Mouse (Mus musculus) CD8-positive naive resting alpha-beta T cell, adult 2 months (primary cell): ENCODE measurements around the gene Gm14412.
"Not testable (repeated sequence)": the region's sequence is repeated elsewhere in the genome, so short reads cannot be mapped to it uniquely, and the experiment has no call there.

ENCODE experiments used
- DNase-seq, 2 experiments: peaks; one replicate each; pipeline ENCODE4 v3.0.0; 2022; ENCODE audit warnings: low read depth in 2 of 2, low spot score in 2 of 2

Gm14412 gene

DNA sequence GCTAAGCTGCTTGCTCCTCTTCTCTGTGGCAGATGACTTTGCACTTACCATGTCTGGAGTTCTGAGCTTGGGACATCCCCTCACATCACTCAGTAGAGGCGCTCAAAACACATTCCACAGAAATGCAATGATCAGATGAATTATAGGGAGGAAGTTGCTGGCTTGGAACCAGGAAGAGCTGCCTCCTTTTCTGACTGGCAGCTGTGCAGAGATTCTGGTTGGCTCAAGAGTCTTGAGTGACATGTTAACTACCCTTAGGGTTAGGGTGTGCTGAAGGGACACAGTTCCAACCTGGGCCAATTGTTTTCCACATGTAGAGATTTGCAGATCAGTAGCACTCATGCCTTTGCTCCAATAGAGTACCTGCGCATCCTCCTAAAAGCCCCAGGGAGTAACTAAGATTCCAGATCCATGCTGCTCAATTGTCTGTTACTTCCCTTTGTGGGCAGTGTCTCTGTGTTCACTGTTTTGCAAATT, at the start of gene Gm14412:
Gene Gm14412 (minus strand): TSS at position 51 of the 477 bp plus-strand sequence.
- not testable (repeated sequence) for DNase-seq

DNA sequence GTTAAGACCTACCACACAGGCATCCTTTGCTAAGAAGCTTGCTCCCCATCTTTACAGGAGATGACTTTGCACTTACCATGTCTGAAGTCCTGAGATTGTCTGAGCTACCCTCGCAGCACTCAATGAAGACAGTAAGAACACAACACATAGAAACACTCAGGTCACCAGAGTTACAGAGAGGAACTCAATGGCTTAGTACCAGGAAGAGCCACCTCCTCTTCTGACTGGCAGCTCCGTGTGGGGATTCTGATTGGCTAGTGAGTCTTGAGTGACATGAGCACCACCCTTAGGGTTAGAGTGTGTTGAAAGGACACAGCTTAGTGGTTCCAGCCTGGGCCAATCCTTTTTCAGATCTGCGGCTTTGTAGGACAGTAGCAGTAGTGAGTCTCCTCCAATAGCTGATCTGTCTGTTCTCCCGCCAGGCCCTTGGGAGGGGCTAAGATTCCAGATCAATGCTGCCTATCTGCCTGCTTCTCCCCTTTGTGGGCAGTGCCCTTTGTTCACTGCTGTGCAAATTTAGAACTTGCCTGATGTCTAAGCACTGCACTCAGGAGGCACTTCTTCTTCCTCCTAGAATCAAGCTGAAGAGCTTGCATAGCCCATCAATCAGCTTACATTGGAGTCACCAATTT, 5.7 kb upstream of the Gm14412 start:
- DNase-seq = not testable (repeated sequence)

GRCm38 (mm10) chr2:177321361-177321760, 2.7 kb downstream of the Gm14412 start:
- not testable (repeated sequence) for DNase-seq

- not testable (repeated sequence) for DNase-seq
Observed at GRCm38 (mm10) chr2:177320786-177321320, 3.3 kb downstream of the Gm14412 start.

GRCm38 (mm10) chr2:177318996-177319395, 5.1 kb downstream of the Gm14412 start:
- DNase-seq = no peak

DNA sequence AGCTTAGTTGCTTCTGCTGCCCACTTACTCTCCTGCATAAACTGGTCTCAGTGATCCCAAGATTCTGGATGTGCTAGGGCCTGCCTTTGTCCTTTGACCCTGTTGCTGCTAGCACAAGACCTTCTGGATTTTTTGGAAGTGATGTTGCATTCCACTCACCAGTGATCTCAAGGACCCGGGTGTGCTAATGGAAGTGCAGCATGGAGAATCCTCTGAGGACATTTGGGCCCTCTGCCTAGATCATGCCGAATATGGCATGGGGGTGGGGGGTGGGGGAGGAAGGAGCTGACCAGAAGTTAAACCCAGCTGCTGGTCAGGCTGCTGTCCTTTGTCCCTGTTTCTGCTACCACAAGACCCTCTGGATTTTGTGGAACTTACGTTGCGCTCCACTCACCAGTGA, 14.5 kb downstream of the Gm14412 start:
- DNase-seq = not testable (repeated sequence)

DNA sequence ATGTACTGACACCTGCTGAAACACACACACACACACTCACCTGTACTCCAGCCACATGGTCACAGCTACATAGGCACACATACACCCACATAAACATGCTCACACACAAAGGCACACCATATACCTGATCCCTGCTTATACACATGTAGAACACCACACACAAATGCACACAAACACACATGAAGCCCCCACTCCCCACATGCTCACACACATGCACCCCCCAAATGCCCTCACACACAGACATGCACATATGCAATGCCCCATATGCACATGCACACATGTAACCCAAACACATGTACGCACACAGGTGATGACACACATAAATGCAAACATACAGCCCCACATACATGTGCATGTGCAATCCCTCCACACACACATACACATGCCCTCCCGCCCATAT, 19.1 kb downstream of the Gm14412 start:
- DNase-seq = not testable (repeated sequence)

- not testable (repeated sequence) for DNase-seq
Observed at GRCm38 (mm10) chr2:177283701-177284100, 40.4 kb downstream of the Gm14412 start.

DNA sequence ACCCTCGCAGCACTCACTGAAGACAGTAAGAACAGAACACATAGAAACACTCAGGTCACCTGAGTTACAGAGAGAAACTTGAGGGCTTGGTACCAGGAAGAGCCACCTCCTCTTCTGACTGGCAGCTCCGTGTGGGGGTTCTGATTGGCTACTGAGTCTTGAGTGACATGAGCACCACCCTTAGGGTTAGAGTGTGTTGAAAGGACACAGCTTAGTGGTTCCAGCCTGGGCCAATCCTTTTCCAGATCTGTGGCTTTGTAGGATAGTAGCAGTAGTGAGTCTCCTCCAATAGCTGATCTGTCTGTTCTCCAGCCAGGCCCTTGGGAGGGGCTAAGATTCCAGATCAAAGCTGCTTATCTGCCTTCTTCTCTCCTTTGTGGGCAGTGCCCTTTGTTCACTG, 46.4 kb downstream of the Gm14412 start:
- not testable (repeated sequence) for DNase-seq

DNA sequence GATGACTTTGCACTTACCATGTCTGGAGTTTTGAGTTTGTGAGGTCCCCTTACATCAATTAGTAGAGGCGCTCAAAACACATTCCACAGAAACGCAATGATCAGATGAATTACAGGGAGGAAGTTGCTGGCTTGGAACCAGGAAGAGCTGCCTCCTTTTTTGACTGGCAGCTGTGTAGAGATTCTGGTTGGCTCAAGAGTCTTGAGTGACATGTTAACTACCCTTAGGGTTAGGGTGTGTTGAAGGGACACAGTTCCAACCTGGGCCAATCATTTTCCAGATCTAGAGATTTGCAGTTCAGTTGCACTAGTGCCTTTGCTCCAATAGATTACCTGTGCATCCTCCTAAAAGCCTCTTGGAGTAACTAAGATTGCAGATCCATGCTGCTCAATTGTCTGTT, 51.9 kb downstream of the Gm14412 start:
- DNase-seq = not testable (repeated sequence)

- DNase-seq = not testable (repeated sequence)
Observed at GRCm38 (mm10) chr2:177266936-177267335, 57.2 kb downstream of the Gm14412 start, which contains the start of gene Gm14409. TSS of gene Gm14409 (minus strand) at chr2:177267036.
